Mouse (Mus musculus) midbrain, embryonic 10.5 days (tissue): ENCODE data around the gene Foxp4. TPM values are rescaled to one million over a fixed set of nuclear protein-coding genes. Genes with fewer than 3 reads are reported as not detected.

Experiments
- DNase-seq: peaks from one replicate; pipeline ENCODE4 v3.0.0-alpha.2; 2017; ENCODE audit warnings: low spot score
- H3K27ac ChIP-seq: fragments of 300-500 bp; sonication (generic); replicated peaks from 2 replicates; pipeline ENCODE4 v1.5.1; 2016; ENCODE audit warnings: mild to moderate bottlenecking
- H3K27me3 ChIP-seq: fragments of 300-500 bp; sonication (generic); 2 replicates; pipeline ENCODE4 v1.6.1; 2016; ENCODE audit warnings: low read depth, mild to moderate bottlenecking; ENCODE audit not compliant: poor library complexity, severe bottlenecking
- H3K36me3 ChIP-seq: fragments of 300-500 bp; sonication (generic); 2 replicates; pipeline ENCODE4 v1.6.1; 2016; ENCODE audit warnings: mild to moderate bottlenecking, moderate library complexity
- H3K4me1 ChIP-seq: fragments of 300-500 bp; sonication (generic); 2 replicates; pipeline ENCODE4 v1.6.1; 2016
- H3K4me3 ChIP-seq: fragments of 300-500 bp; sonication (generic); 2 replicates; pipeline ENCODE4 v1.5.1; 2016; ENCODE audit warnings: mild to moderate bottlenecking, moderate library complexity
- H3K9me3 ChIP-seq: fragments of 300-500 bp; sonication (generic); replicated peaks from 2 replicates; pipeline ENCODE4 v1.6.1; 2016; ENCODE audit warnings: mild to moderate bottlenecking
- WGBS: fragments of 180-500 bp; shearing (Covaris S2); methylation state at CpG from one replicate; pipeline ENCODE4 v1.1.7; 2016; 5-methylcytosine and 5-hydroxymethylcytosine counted together
- polyA plus RNA-seq: library from polyadenylated mRNA; unstranded; fragments of >200 nt; fragmentation: Nextera tagmentation; extraction: Ambion mirVana; gene quantifications from 2 replicates; pipeline ENCODE4 v1.2.1, GENCODE M21; 2016

Foxp4 gene
- polyA plus RNA-seq, 1 experiment from 2014 or later = 21.8 TPM

GRCm38 (mm10) chr17:47879207-47879606 lies 45.2 kb downstream of the Foxp4 start:
- peaks cover 23% of the 10 kb centered on the region for H3K27me3 ChIP-seq
- 25% methylated on average over 3 of the region's 3 CpGs for WGBS
- H3K4me3 ChIP-seq = peak overlapping the region; percentile 5; the same call in 1 of the 2 replicates
- H3K27ac ChIP-seq = peak overlapping the region; percentile 87
- H3K36me3 ChIP-seq = peaks cover 99% of the 10 kb centered on the region
- H3K4me1 ChIP-seq = peaks cover 100% of the 10 kb centered on the region
- no peak for DNase-seq
- H3K9me3 ChIP-seq = no peaks in the 10 kb centered on the region

DNA sequence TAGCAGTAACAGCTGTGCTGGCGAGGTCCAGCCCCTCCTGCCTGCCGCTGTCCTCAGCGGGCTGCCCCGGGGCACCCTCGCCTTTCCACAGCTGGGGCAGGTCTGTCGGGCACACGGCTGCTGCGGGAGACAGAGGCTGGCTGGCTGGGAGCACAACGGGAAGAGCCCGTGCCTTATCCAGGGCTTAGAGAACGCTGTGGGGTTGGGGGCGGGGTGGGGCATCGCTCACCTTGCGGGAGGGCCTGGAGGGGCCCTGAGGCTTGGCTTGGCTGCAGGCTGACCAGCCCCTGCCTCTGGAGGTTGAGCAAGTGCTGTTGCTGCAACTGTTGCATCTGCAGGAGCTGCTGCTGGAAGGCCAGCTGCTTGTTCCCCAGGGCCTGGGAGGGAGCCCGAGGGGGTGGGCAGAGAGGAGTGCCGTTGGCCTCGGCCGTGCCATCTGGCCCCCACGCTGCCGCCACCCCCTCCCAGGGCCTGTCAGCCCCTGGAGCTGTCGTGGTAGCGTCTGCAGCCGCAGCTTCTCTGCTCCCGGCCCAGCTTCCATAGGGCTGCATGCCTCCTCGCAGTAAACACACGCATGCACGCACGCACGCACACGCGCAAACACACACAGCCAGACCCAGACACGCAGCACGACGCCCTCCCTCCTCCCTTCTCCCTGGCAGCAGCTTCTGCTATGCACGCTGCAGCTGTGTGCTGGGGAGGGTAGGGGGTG lies 45.9 kb downstream of the Foxp4 start:
- 11% methylated on average over 35 of the region's 35 CpGs for WGBS
- DNase-seq = peak; percentile 52
- peaks cover 23% of the 10 kb centered on the region for H3K27me3 ChIP-seq
- peaks cover 100% of the 10 kb centered on the region for H3K4me1 ChIP-seq
- peaks cover 99% of the 10 kb centered on the region for H3K36me3 ChIP-seq
- peak overlapping the region; percentile 87 for H3K27ac ChIP-seq
- no peaks in the 10 kb centered on the region for H3K9me3 ChIP-seq
- H3K4me3 ChIP-seq = peak overlapping the region; percentile 34

DNA sequence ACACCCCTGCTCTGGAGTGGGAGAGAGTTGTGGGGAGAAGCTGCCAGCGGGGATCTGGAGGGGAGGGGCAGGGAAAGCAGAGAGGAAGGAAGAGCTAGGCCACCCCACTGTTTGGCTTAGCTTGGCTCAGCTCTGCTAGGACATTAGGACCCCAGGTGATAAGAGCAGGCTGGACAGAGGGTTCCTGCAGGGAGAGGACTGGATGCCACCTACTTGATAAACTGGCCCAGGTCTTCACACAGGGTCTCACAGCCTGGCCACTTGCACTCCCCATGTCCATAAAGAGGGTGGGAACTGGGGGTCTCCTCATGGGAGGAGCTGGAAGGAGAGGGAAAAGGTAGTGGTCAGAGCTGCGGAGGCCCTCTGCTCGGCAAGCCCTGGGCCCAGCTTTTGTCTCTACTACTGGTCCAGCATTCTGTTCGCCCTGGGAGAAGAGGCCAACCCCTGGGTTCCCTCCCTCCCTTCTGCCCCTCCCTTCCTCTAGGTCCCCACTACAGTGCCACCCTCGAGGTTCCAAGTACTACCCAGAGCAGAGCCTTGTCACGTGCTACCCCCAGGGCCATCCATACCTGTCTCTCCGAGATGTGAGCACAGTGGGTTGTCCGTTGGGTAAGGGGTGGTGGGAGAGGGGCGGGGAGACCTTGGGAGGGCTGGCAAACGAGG lies 46.6 kb downstream of the Foxp4 start:
- no peak for DNase-seq
- Histone ChIP-seq H3K27me3 (peaks cover 23% of the 10 kb centered on the region), H3K4me3 (peak overlapping the region; percentile 34), H3K36me3 (peaks cover 99% of the 10 kb centered on the region), H3K9me3 (no peaks in the 10 kb centered on the region), H3K4me1 (peaks cover 100% of the 10 kb centered on the region), H3K27ac (peak overlapping the region; percentile 87)
- WGBS = 19% methylated on average over 10 of the region's 10 CpGs

DNA sequence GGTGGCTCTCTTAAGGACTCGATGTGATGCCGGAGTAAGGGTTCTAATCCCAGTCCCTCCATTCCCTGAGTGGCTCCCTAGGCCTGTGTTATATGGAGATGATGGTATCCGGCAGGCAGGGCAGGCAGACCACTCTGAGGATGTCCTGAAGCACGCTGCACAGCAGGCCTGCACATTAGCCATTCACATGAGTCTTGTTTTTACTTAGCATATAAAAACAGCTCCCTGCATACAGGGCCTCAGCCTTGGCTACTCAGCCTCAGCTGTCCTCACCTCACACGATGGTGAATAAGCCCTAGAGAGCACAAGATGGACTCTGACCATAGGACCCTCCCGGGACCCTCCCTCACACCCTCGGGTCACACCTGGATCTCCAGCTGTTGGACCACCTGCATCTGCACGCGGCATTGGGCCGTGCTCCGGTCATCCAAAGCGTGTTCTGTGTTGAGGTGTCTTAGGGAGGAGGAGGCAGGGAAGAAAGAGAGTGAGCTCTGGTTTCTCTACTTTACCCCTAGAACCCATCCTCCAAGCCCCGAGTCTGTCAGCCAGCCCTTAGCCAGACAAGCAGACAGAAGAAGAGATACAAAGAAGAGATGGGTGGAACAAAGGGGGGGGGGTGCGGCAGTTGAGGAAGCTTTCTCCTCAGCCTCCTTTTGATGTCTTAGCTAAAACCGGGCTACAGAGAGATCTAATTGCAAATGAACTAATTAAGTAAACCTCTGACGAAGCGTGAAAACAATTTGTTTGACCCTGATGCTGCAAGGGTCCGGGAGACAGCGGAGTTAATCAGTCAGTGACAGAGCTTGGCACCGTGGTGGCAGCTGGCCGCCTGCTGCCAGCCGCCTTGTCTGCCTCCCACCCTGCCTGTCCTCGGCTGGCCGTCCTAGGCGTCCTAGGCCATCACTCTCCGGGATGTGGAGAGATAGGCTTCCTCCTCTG lies 47.4 kb downstream of the Foxp4 start:
- DNase-seq = peak; percentile 56
- Histone ChIP-seq H3K9me3 (no peaks in the 10 kb centered on the region), H3K4me3 (peak overlapping the region; percentile 34; the same call in 1 of the 2 replicates), H3K27me3 (peaks cover 23% of the 10 kb centered on the region), H3K36me3 (peaks cover 99% of the 10 kb centered on the region), H3K27ac (peak overlapping the region; percentile 87), H3K4me1 (peaks cover 100% of the 10 kb centered on the region)
- WGBS = 19% methylated on average over 26 of the region's 26 CpGs

- H3K27ac ChIP-seq = peak overlapping the region; percentile 87
- H3K4me1 ChIP-seq = peaks cover 82% of the 10 kb centered on the region
- H3K36me3 ChIP-seq = peaks cover 99% of the 10 kb centered on the region
- peak overlapping the region; percentile 16; the same call in 1 of the 2 replicates for H3K4me3 ChIP-seq
- no peaks in the 10 kb centered on the region for H3K9me3 ChIP-seq
- H3K27me3 ChIP-seq = peaks cover 8% of the 10 kb centered on the region; the same call in 1 of the 2 replicates
- DNase-seq = peak; percentile 80
- 23% methylated on average over 9 of the region's 9 CpGs for WGBS
These were observed 51.1 kb downstream of the Foxp4 start for GRCm38 (mm10) chr17:47873341-47873791.

- no peak for DNase-seq
- Histone ChIP-seq H3K9me3 (no peaks in the 10 kb centered on the region), H3K36me3 (peaks cover 100% of the 10 kb centered on the region), H3K27me3 (peaks cover 4% of the 10 kb centered on the region; the same call in 1 of the 2 replicates), H3K27ac (peak overlapping the region; percentile 87), H3K4me1 (peaks cover 81% of the 10 kb centered on the region), H3K4me3 (no peak overlapping the region)
- WGBS = 86% methylated on average over 31 of the region's 31 CpGs
These were observed 52.0 kb downstream of the Foxp4 start for GRCm38 (mm10) chr17:47872311-47873011.

- H3K9me3 ChIP-seq = no peaks in the 10 kb centered on the region
- 94% methylated on average over 10 of the region's 10 CpGs for WGBS
- H3K27me3 ChIP-seq = peaks cover 4% of the 10 kb centered on the region; the same call in 1 of the 2 replicates
- H3K4me3 ChIP-seq = no peak overlapping the region
- peaks cover 57% of the 10 kb centered on the region for H3K4me1 ChIP-seq
- H3K36me3 ChIP-seq = peaks cover 92% of the 10 kb centered on the region
- no peak overlapping the region for H3K27ac ChIP-seq
- DNase-seq = no peak
These were observed 54.6 kb downstream of the Foxp4 start for GRCm38 (mm10) chr17:47869874-47870273.

DNA sequence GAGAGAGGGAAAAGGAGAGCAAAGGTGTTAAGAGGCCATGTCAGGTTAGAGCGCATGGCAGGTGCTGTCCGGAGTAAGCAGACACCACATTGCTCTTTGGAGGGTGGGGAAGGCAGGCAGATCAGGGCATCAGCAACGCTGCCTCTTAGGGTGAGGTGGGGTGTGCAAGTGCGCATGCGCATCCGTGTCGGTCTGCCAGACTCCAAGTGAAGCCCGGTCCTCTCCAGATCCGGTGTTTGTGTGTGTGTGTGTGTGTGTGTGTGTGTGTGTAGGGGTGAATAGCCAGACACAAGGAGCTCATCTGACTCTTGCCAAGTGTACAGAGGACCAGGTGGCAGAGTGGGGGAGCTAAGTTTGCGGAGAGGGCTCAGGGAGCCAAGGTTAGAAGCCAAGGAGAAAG lies 58.4 kb downstream of the Foxp4 start:
- H3K27ac ChIP-seq = peak overlapping the region; percentile 18
- H3K9me3 ChIP-seq = no peaks in the 10 kb centered on the region
- H3K36me3 ChIP-seq = peaks cover 54% of the 10 kb centered on the region
- no peak for DNase-seq
- 65% methylated on average over 10 of the region's 10 CpGs for WGBS
- no peak overlapping the region for H3K4me3 ChIP-seq
- H3K4me1 ChIP-seq = peaks cover 46% of the 10 kb centered on the region
- peaks cover 4% of the 10 kb centered on the region; the same call in 1 of the 2 replicates for H3K27me3 ChIP-seq

DNA sequence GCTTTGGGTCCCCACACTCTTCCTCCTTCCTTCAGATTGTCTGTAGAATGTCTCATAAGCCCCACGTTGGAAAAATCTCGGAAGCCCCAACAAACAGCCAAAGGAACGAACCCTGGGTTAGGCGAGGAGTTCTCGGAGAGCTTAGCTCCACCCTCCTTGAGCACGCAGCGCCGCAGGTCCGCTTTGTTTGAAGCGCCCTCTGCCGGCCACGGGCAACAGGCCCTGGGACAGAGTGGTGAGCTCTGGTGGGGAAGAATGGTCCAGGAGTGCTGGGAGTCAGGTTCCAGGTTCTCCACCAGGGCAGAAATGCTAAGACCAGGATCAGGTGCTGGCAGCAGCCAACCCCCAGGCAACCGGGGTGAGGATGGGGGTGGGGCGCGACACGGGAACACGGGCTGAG lies 59.9 kb downstream of the Foxp4 start:
- Histone ChIP-seq H3K27me3 (peaks cover 4% of the 10 kb centered on the region; the same call in 1 of the 2 replicates), H3K36me3 (peaks cover 38% of the 10 kb centered on the region), H3K9me3 (no peaks in the 10 kb centered on the region), H3K4me3 (0 out of 2 replicates have a peak overlapping the region, but pooled peaks have one; percentile 11), H3K27ac (peak overlapping the region; percentile 76), H3K4me1 (peaks cover 46% of the 10 kb centered on the region)
- 3% methylated on average over 17 of the region's 17 CpGs for WGBS
- peak; percentile 89 for DNase-seq

DNA sequence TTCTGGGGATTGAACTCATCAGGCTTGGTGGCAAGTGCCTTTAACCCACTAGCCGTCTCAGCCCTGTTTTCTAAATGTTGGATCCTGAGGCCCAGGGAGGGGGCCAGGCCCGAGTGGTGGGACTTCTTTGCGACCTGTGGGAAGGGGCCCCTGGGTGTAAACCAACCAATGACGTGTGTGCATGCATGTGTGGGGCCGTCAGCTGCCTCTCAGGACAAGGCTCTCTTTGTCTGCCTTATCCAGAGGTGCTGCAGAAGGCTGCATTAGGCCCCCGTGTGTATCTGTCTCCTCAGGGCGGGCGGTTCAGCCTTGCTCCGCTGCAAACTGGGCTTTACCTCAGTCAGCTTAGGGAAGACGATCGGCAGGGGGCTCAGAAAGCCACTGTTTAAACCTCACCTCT lies 61.0 kb downstream of the Foxp4 start:
- H3K27ac ChIP-seq = peak overlapping the region; percentile 68
- WGBS = 26% methylated on average over 11 of the region's 11 CpGs
- DNase-seq = no peak
- H3K27me3 ChIP-seq = peaks cover 4% of the 10 kb centered on the region; the same call in 1 of the 2 replicates
- no peak overlapping the region for H3K4me3 ChIP-seq
- H3K9me3 ChIP-seq = no peaks in the 10 kb centered on the region
- peaks cover 28% of the 10 kb centered on the region for H3K36me3 ChIP-seq
- peaks cover 37% of the 10 kb centered on the region for H3K4me1 ChIP-seq

GRCm38 (mm10) chr17:47863023-47863422 lies 61.4 kb downstream of the Foxp4 start:
- no peaks in the 10 kb centered on the region; the same call in 1 of the 2 replicates for H3K27me3 ChIP-seq
- peaks cover 23% of the 10 kb centered on the region for H3K36me3 ChIP-seq
- 0 out of 2 replicates have a peak, but pooled peaks cover under 1% of the 10 kb centered on the region for H3K9me3 ChIP-seq
- H3K4me3 ChIP-seq = no peak overlapping the region
- H3K27ac ChIP-seq = peak overlapping the region; percentile 68
- H3K4me1 ChIP-seq = peaks cover 33% of the 10 kb centered on the region
- no peak for DNase-seq
- 57% methylated on average over 4 of the region's 4 CpGs for WGBS
